In genomic region chr12:112620354-112621061, GRCm38 (mm10) we compare ENCODE assay signal across 8 mouse cellular contexts. TPM values are rescaled to one million over a fixed set of nuclear protein-coding genes. Genes with fewer than 3 reads are reported as not detected.
DNase-seq lines count a peak whose midpoint lies in the region; ATAC-seq and TF ChIP-seq lines count a peak whose summit lies in the region.

No protein-coding gene starts in this region.

- no peaks in the 10 kb centered on the region for H3K36me3 ChIP-seq in embryonic facial prominence, embryonic 11.5 days (replicated peaks; ENCODE audit: control insufficient read depth, insufficient read depth, low read depth, low read length)
- H3K36me3 ChIP-seq in hindbrain, postnatal 0 days (ENCODE audit: insufficient read depth, low read length), result no peaks in the 10 kb centered on the region

- H3K27me3 ChIP-seq in embryonic facial prominence, embryonic 11.5 days (ENCODE audit: control insufficient read depth, insufficient read depth, low read length), result peaks cover 12% of the 10 kb centered on the region
- no peaks in the 10 kb centered on the region for H3K27me3 ChIP-seq in hindbrain, postnatal 0 days (ENCODE audit: insufficient read depth, low read length)

- no peaks in the 10 kb centered on the region; the same call in 1 of the 2 replicates for H3K4me1 ChIP-seq in embryonic facial prominence, embryonic 11.5 days (ENCODE audit: control insufficient read depth, insufficient read depth, low read length)
- peaks cover 10% of the 10 kb centered on the region for H3K4me1 ChIP-seq in hindbrain, postnatal 0 days (ENCODE audit: insufficient read depth, low read length)

- peak overlapping the region; percentile 64 for H3K4me3 ChIP-seq in layer of hippocampus, adult 2 months
- H3K4me3 ChIP-seq in embryonic facial prominence, embryonic 11.5 days (ENCODE audit: low read depth, low read length), result peak overlapping the region; percentile 53
- peak overlapping the region; percentile 51 for H3K4me3 ChIP-seq in hindbrain, postnatal 0 days (ENCODE audit: low read length)

- no peaks in the 10 kb centered on the region for H3K9me3 ChIP-seq in embryonic facial prominence, embryonic 11.5 days (replicated peaks; ENCODE audit: control insufficient read depth, low read length)
- no peaks in the 10 kb centered on the region for H3K9me3 ChIP-seq in hindbrain, postnatal 0 days (ENCODE audit: low read length)

- 14% methylated on average over 16 of the region's 16 CpGs for WGBS in embryonic facial prominence, embryonic 11.5 days
- WGBS in hindbrain, postnatal 0 days, result 14% methylated on average over 13 of the region's 16 CpGs

- TF ChIP-seq CTCF in layer of hippocampus, adult 2 months (conservative IDR thresholded peaks at IDR 0.05), result no peak
- no peak for TF ChIP-seq CTCF in hindbrain, postnatal 0 days (IDR thresholded peaks at IDR 0.05; ENCODE audit: low read depth)

- no peak for ATAC-seq in embryonic facial prominence, embryonic 11.5 days (replicated peaks; ENCODE audit: insufficient number of reproducible peaks, low FRiP score, low TSS enrichment, low read depth)
- 0 out of 2 replicates have a peak, but pooled peaks have one; percentile 4 for ATAC-seq in hindbrain, postnatal 0 days

- H3K4me2 ChIP-seq in embryonic facial prominence, embryonic 11.5 days (ENCODE audit: low read depth, low read length), result peak overlapping the region; percentile 99
- H3K4me2 ChIP-seq in hindbrain, postnatal 0 days (ENCODE audit: low read depth, low read length), result peak overlapping the region; percentile 94

- no peak for DNase-seq in layer of hippocampus, adult 2 months (ENCODE audit: low spot score in 2 of 2)
- DNase-seq in layer of hippocampus, adult 18-20 months (ENCODE audit: low spot score in 2 of 2), result no peak
- no peak for DNase-seq in embryonic facial prominence, embryonic 11.5 days (ENCODE audit: low spot score)
- no peak for DNase-seq in hindbrain, postnatal 0 days (ENCODE audit: low spot score)
- peak; percentile 32 to 38 for DNase-seq in natural killer cell, adult 2 months (ENCODE audit: low spot score in 2 of 2)
- DNase-seq in spleen, postnatal 36 days (ENCODE audit: low spot score in 2 of 2), result no peak
- DNase-seq in cerebellum, postnatal 25 days, result no peak
- DNase-seq in frontal cortex, postnatal 25 days (ENCODE audit: low spot score in 2 of 2), result no peak

- H3K9ac ChIP-seq in embryonic facial prominence, embryonic 11.5 days (replicated peaks; ENCODE audit: low read length), result peak overlapping the region; percentile 66
- peak overlapping the region; percentile 58 for H3K9ac ChIP-seq in hindbrain, postnatal 0 days (replicated peaks; ENCODE audit: low read length)

- peak overlapping the region; percentile 88 for H3K27ac ChIP-seq in layer of hippocampus, adult 2 months
- H3K27ac ChIP-seq in embryonic facial prominence, embryonic 11.5 days (replicated peaks; ENCODE audit: low read depth, low read length), result no peak overlapping the region
- peak overlapping the region; percentile 32; the same call in 1 of the 2 replicates for H3K27ac ChIP-seq in hindbrain, postnatal 0 days

RNA-seq across cellular contexts. Expression of gene Adssl1, which starts 0.7 kb away (rescaled TPM):
- total RNA-seq in layer of hippocampus, adult 2 months (2021), result 10 to 100 TPM; 10.1 to 10.6 TPM
- 10 to 100 TPM; 14.3 to 15.7 TPM for total RNA-seq in layer of hippocampus, adult 18-20 months (2021)
- polyA plus RNA-seq in embryonic facial prominence, embryonic 11.5 days (2014; fragmentation: Nextera tagmentation; extraction: Ambion mirVana), result 4.0 and 4.2 TPM in 2 replicates
- total RNA-seq in hindbrain, postnatal 0 days (2014; rRNA removed), result 2.6 and 7.5 TPM in 2 replicates
- 8.4 and 9.2 TPM in 2 replicates for polyA plus RNA-seq in hindbrain, postnatal 0 days (2015; fragmentation: Nextera tagmentation; extraction: Ambion mirVana)

RNA-seq across cellular contexts. Expression of gene Siva1, which starts 24.0 kb away (rescaled TPM):
- total RNA-seq in layer of hippocampus, adult 2 months (2021), result 10 to 100 TPM; 19.6 to 20.1 TPM
- 10 to 100 TPM; 23.4 TPM for total RNA-seq in layer of hippocampus, adult 18-20 months (2021)
- 222 and 241 TPM in 2 replicates for polyA plus RNA-seq in embryonic facial prominence, embryonic 11.5 days (2014; fragmentation: Nextera tagmentation; extraction: Ambion mirVana)
- 24.1 and 34.8 TPM in 2 replicates for total RNA-seq in hindbrain, postnatal 0 days (2014; rRNA removed)
- 59.3 and 62.2 TPM in 2 replicates for polyA plus RNA-seq in hindbrain, postnatal 0 days (2015; fragmentation: Nextera tagmentation; extraction: Ambion mirVana)

RNA-seq across cellular contexts. Expression of gene Inf2, which starts 31.9 kb away (rescaled TPM):
- 100 to 1,000 TPM; 131 to 138 TPM for total RNA-seq in layer of hippocampus, adult 2 months (2021)
- total RNA-seq in layer of hippocampus, adult 18-20 months (2021), result 100 to 1,000 TPM; 105 to 111 TPM
- 1.6 and 1.9 TPM in 2 replicates for polyA plus RNA-seq in embryonic facial prominence, embryonic 11.5 days (2014; fragmentation: Nextera tagmentation; extraction: Ambion mirVana)
- total RNA-seq in hindbrain, postnatal 0 days (2014; rRNA removed), result 5.9 and 6.3 TPM in 2 replicates
- 0.96 and 1.4 TPM in 2 replicates for polyA plus RNA-seq in hindbrain, postnatal 0 days (2015; fragmentation: Nextera tagmentation; extraction: Ambion mirVana)

RNA-seq across cellular contexts. Expression of gene Akt1, which starts 54.2 kb away (rescaled TPM):
- 100 to 1,000 TPM; 152 to 160 TPM for total RNA-seq in layer of hippocampus, adult 2 months (2021)
- 100 to 1,000 TPM; 169 to 170 TPM for total RNA-seq in layer of hippocampus, adult 18-20 months (2021)
- polyA plus RNA-seq in embryonic facial prominence, embryonic 11.5 days (2014; fragmentation: Nextera tagmentation; extraction: Ambion mirVana), result 68.3 and 99.2 TPM in 2 replicates
- total RNA-seq in hindbrain, postnatal 0 days (2014; rRNA removed), result 179 and 197 TPM in 2 replicates
- 90.8 and 97.4 TPM in 2 replicates for polyA plus RNA-seq in hindbrain, postnatal 0 days (2015; fragmentation: Nextera tagmentation; extraction: Ambion mirVana)

RNA-seq across cellular contexts. Expression of gene Zbtb42, which starts 58.1 kb away (rescaled TPM):
- under 1 TPM; 0.44 to 0.52 TPM for total RNA-seq in layer of hippocampus, adult 2 months (2021)
- under 1 TPM; 0.61 to 0.97 TPM for total RNA-seq in layer of hippocampus, adult 18-20 months (2021)
- 2.3 and 2.6 TPM in 2 replicates for polyA plus RNA-seq in embryonic facial prominence, embryonic 11.5 days (2014; fragmentation: Nextera tagmentation; extraction: Ambion mirVana)
- total RNA-seq in hindbrain, postnatal 0 days (2014; rRNA removed), result 3.3 and 12.1 TPM in 2 replicates
- 2.2 and 3.7 TPM in 2 replicates for polyA plus RNA-seq in hindbrain, postnatal 0 days (2015; fragmentation: Nextera tagmentation; extraction: Ambion mirVana)

Comparison
In these comparisons a context has a peak if more than half of its experiments do, and no peak if none do; other contexts are left out.
1. DNase-seq: peak in natural killer cell, adult 2 months (2 of 2); none in layer of hippocampus, adult 2 months (0 of 2), layer of hippocampus, adult 18-20 months (0 of 2), embryonic facial prominence, embryonic 11.5 days (single experiment), hindbrain, postnatal 0 days (single experiment), spleen, postnatal 36 days (0 of 2), cerebellum, postnatal 25 days (0 of 2) and frontal cortex, postnatal 25 days (0 of 2).
2. RNA of gene Inf2, which starts 31.9 kb away (total RNA-seq): 131 to 138 TPM in layer of hippocampus, adult 2 months and 105 to 111 TPM in layer of hippocampus, adult 18-20 months; 5.9 to 6.3 TPM in hindbrain, postnatal 0 days; every median in the first group is over 10 times any median in the second.
3. Peak in every context shown above with its lines, with median percentiles within 50 percentile points of each other: H3K4me3 ChIP-seq.